ENCODE assay signal across 1 mouse cellular context in the genomic region with DNA sequence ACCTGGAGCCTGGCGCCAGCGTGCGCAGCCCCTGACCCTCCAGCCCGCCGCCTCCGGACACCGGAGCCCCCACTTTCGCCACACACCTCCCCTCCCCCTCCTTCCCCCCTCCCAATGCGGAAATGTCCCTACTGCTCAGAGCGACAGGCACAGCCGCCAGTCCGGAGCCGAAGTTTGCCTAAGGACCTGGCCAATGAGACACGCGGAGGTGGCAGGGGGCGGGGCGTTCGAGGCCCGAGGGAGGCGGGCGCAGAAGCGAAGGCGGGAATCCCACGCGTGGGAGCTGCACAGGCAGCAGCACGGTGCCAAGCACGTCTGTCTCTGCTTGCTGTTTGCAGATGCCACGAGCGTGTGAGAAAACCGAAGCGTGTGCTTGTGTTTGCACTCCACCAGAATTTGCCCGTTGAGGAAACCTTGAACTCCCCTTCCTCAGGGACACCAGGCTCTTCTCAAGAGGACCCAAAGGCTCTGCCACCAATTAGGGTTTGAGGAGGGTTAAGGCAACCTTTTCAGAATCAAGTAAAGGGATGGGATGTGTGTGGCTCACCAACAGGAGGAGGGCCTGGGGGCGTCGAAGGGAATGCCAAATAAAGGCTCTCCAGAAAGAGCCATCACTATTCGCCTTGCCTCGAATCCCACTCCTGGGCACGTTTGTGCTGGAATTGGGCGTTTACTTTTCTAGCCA.
TF ChIP-seq lines count a peak whose summit lies in the region.

Ugp2 (minus strand) TSS at position 80 of the 685 bp plus-strand sequence.

TF ChIP-seq in CH12.LX, 34 proteins besides CTCF, POLR2A, EP300 and RAD21 (continued from another document):
- peak; percentile 70 for TF ChIP-seq HCFC1 (IDR thresholded peaks at IDR 0.05; ENCODE audit: low read depth, low read length)
- 0 out of 2 replicates have a peak, but pooled peaks have one; percentile 26 for TF ChIP-seq MYC (IDR thresholded peaks at IDR 0.05; ENCODE audit: low read depth, low read length)
- no peak for TF ChIP-seq ZKSCAN1 (IDR thresholded peaks at IDR 0.05; ENCODE audit: borderline replicate concordance, low read depth, low read length)
- no peak for TF ChIP-seq JUN (IDR thresholded peaks at IDR 0.05; ENCODE audit: insufficient read depth, low read depth, low read length)
- TF ChIP-seq BHLHE40 (IDR thresholded peaks at IDR 0.05; ENCODE audit: low read depth, low read length): peak; percentile 54; the same call in 1 of the 2 replicates
- no peak for TF ChIP-seq MEF2A (IDR thresholded peaks at IDR 0.05; ENCODE audit: borderline replicate concordance, low read depth, low read length)
- no peak for TF ChIP-seq UBTF (IDR thresholded peaks at IDR 0.05; ENCODE audit: low read depth, low read length)
- TF ChIP-seq SIN3A (IDR thresholded peaks at IDR 0.05; ENCODE audit: low read length): no peak; the same call in 1 of the 2 replicates
- 0 out of 2 replicates have a peak, but pooled peaks have one; percentile 12 for TF ChIP-seq IRF4 (IDR thresholded peaks at IDR 0.05; ENCODE audit: low read depth, low read length)
- peak; percentile 49 for TF ChIP-seq NRF1 (IDR thresholded peaks at IDR 0.05; ENCODE audit: low read depth, low read length)
- TF ChIP-seq GABPA (IDR thresholded peaks at IDR 0.05; ENCODE audit: insufficient replicate concordance, low read depth, low read length): no peak
- TF ChIP-seq TCF12 (IDR thresholded peaks at IDR 0.05; ENCODE audit: low read depth, low read length): no peak; the same call in 1 of the 2 replicates
- no peak for TF ChIP-seq USF1 (IDR thresholded peaks at IDR 0.05; ENCODE audit: low read depth, low read length)
- peak; percentile 97 for TF ChIP-seq ELF1 (IDR thresholded peaks at IDR 0.05; ENCODE audit: low read depth, low read length)
- TF ChIP-seq RCOR1 (conservative IDR thresholded peaks at IDR 0.05; ENCODE audit: low read depth, low read length): no peak
- TF ChIP-seq ETS1 (conservative IDR thresholded peaks at IDR 0.05; ENCODE audit: low read depth, low read length): no peak; the same call in 1 of the 2 replicates
- peak; percentile 100 for TF ChIP-seq MAZ (IDR thresholded peaks at IDR 0.05; ENCODE audit: low read depth, low read length)
- peak; percentile 52; the same call in 1 of the 2 replicates for TF ChIP-seq ZMIZ1 (IDR thresholded peaks at IDR 0.05; ENCODE audit: low read depth, low read length)
TF ChIP-seq in CH12.LX: peak in this region for 14.
